Mouse (Mus musculus) adrenal gland, postnatal 14 days (tissue): Measurements from ENCODE around the gene Tm9sf1. TPM values are rescaled to one million over a fixed set of nuclear protein-coding genes. Genes with fewer than 3 reads are reported as not detected.
A peak's percentile ranks its signal among the peaks of the same experiment; 100 is the strongest.

ENCODE experiments used
- DNase-seq: peaks from one replicate; pipeline ENCODE4 v3.0.0; 2021; ENCODE audit warnings: mixed read lengths
- total RNA-seq: library from RNA; stranded (reverse); gene quantifications from 2 replicates; pipeline ENCODE4 v1.2.3, GENCODE M21; 2021

Gene Tm9sf1
- total RNA-seq, 1 experiment from 2014 or later: 78.5 TPM

DNA sequence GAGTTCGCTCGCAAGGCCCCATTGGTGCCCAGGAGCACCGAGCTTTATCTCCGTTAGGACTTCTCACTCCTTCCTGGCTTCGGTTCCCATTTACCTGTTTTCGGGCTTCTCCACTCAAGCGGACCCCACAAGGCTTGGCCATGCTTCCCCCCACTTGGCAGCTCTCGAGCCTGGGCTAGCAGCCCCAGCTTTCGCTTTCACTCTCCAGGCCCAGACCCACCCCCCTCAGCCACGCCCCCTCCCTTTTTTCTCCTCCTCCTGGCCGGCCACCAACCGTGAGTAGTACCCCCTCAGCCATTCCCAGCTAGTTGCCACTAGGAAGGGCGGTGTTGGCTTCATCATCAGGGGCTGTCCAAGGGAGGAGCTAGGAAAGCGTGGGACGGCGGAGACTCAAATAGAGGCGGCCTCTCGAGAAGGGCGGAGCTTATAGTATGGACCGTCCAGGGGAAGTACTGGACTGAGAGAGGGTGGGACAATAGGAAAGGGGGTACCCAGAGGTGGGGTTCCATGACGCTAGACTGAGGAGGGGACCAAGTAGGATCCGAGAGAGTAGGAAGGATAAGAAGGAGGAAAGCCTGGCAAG is 52.8 kb downstream of the Tm9sf1 start, which contains the start of gene Psme2:
Gene Psme2 (minus strand): TSS at position 366 of the 583 bp plus-strand sequence.
- peak; percentile 98 for DNase-seq

DNA sequence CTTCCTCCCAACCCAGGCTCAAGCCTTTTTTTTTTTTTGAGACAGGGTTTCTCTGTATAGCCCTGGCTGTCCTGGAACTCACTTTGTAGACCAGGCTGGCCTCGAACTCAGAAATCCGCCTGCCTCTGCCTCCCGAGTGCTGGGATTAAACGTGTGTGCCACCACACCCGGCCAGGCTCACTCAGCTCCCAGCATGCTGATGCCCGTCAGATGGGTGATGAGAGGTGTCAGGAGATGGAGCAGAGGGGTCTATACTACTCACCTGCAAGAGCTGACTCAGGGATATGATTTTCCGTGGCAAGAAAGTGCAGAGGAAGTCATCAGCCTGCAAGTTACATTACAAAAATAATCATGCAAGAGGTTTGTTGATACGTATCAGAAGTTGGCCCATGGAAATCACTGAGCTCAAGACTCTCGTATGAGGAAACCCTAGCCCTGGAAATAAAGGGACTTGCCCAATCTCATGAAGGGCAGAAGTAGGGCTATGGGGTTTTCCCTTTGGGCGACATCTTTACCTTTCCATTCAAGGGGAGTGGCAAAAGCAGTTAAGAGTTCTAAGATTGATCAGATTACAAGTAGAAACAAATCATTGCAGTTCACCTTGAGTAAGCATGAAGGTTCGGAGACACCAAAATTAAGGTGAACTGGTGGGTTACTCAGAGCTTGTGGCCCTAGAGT is 53.7 kb downstream of the Tm9sf1 start:
- no peak for DNase-seq

DNA sequence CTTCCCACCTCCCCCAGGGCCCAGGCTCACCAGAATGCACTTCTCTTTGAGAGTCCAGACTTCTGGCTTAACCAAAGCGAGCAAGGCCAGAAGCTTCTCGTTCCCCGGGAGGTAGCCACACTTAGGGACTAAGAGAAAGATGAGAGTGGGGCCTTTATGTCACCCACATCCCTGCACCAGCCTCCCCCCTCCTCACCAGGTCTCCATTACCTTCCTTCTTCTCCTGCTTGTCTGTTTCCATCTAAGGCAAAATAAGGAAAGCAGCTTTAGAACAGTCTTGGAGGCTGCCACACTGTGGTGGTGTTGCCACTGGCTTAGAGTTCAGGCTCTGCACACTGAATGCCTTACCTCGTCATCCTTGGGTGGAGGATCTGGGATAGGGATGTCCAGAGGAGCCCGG is 54.3 kb downstream of the Tm9sf1 start:
- no peak for DNase-seq

DNA sequence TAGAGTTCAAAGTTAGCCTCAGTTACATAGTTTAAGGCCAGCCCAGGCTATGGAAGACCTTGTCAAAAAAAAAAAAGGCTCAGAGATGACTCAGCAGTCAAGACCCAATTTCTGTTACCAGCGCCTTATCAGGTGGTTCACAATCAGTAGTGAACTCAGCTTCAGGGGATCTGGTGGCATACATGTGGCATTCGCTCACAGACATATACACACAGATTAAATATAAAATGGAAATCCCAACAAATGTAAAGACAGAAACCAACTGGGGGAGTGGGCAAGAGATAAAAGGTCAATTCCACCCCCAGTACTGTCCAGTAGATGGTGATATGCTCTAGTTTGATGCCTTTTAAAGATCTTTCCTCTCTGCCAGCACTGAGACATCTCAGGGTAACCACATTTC is 57.5 kb downstream of the Tm9sf1 start:
- DNase-seq: no peak

Other genes starting within 250 kb of the Tm9sf1 start
- 130 and 149 TPM in 2 replicates for gene Dhrs4, start 165.0 kb downstream of the Tm9sf1 start, total RNA-seq
- 6.9 TPM in 2 replicates for gene Carmil3, start 153.2 kb downstream of the Tm9sf1 start, total RNA-seq
- gene Cpne6, start 133.4 kb downstream of the Tm9sf1 start, total RNA-seq: 0.45 TPM in 1 of 2 replicates, not detected in the other
- gene Nrl, start 118.8 kb downstream of the Tm9sf1 start, total RNA-seq: not detected in 2 replicates
- gene Pck2, start 103.5 kb downstream of the Tm9sf1 start, total RNA-seq: 35.1 and 42.8 TPM in 2 replicates
- gene Dcaf11, start 83.8 kb downstream of the Tm9sf1 start, total RNA-seq: 99.9 and 118 TPM in 2 replicates
- gene A730061H03Rik, start 83.4 kb downstream of the Tm9sf1 start, total RNA-seq: 1.2 TPM in 1 of 2 replicates, not detected in the other
- 0.79 and 2.1 TPM in 2 replicates for gene Fitm1, start 68.2 kb downstream of the Tm9sf1 start, total RNA-seq
- 316 and 330 TPM in 2 replicates for gene Psme1, start 65.7 kb downstream of the Tm9sf1 start, total RNA-seq
- gene Emc9, start 58.5 kb downstream of the Tm9sf1 start, total RNA-seq: 37.5 and 45.2 TPM in 2 replicates
- gene Psme2, start 52.7 kb downstream of the Tm9sf1 start, total RNA-seq: 349 and 376 TPM in 2 replicates
- 24.8 and 37.7 TPM in 2 replicates for gene Rnf31, start 52.1 kb downstream of the Tm9sf1 start, total RNA-seq
- 12.9 and 16.7 TPM in 2 replicates for gene Irf9, start 40.2 kb downstream of the Tm9sf1 start, total RNA-seq
- gene Rec8, start 25.8 kb downstream of the Tm9sf1 start, total RNA-seq: 4.4 and 6.9 TPM in 2 replicates
- 78.2 and 105 TPM in 2 replicates for gene Ipo4, start 7.8 kb downstream of the Tm9sf1 start, total RNA-seq
- gene Gm49378, start 5.9 kb downstream of the Tm9sf1 start, total RNA-seq: 2.4 and 3.9 TPM in 2 replicates
- gene Tssk4, start 6.4 kb upstream of the Tm9sf1 start, total RNA-seq: 1.9 and 3.1 TPM in 2 replicates
- 50.4 and 60.3 TPM in 2 replicates for gene Mdp1, start 16.7 kb upstream of the Tm9sf1 start, total RNA-seq
- 24.0 and 25.8 TPM in 2 replicates for gene Gmpr2, start 28.1 kb upstream of the Tm9sf1 start, total RNA-seq
- 297 and 307 TPM in 2 replicates for gene Nedd8, start 28.3 kb upstream of the Tm9sf1 start, total RNA-seq
- gene Tinf2, start 38.0 kb upstream of the Tm9sf1 start, total RNA-seq: 26.1 and 27.4 TPM in 2 replicates
- 0.74 and 2.3 TPM in 2 replicates for gene Tgm1, start 70.1 kb upstream of the Tm9sf1 start, total RNA-seq
- 19.5 and 21.1 TPM in 2 replicates for gene Rabggta, start 78.5 kb upstream of the Tm9sf1 start, total RNA-seq
- gene Dhrs1, start 101.9 kb upstream of the Tm9sf1 start, total RNA-seq: 81.5 and 93.6 TPM in 2 replicates
- 15.9 and 16.2 TPM in 2 replicates for gene Nop9, start 101.9 kb upstream of the Tm9sf1 start, total RNA-seq
- 1.7 and 22.1 TPM in 2 replicates for gene Cideb, start 114.7 kb upstream of the Tm9sf1 start, total RNA-seq
- 0.11 and 0.37 TPM in 2 replicates for gene Ltb4r2, start 117.6 kb upstream of the Tm9sf1 start, total RNA-seq
- 0.48 and 0.71 TPM in 2 replicates for gene Ltb4r1, start 122.2 kb upstream of the Tm9sf1 start, total RNA-seq
- 14.3 and 17.3 TPM in 2 replicates for gene Adcy4, start 140.3 kb upstream of the Tm9sf1 start, total RNA-seq
- 5.2 and 7.8 TPM in 2 replicates for gene Ripk3, start 145.1 kb upstream of the Tm9sf1 start, total RNA-seq
- 23.8 and 31.2 TPM in 2 replicates for gene Nfatc4, start 179.3 kb upstream of the Tm9sf1 start, total RNA-seq
- 14.1 and 18.8 TPM in 2 replicates for gene Nynrin, start 210.2 kb upstream of the Tm9sf1 start, total RNA-seq
- 0.11 and 0.34 TPM in 2 replicates for gene Cbln3, start 240.6 kb upstream of the Tm9sf1 start, total RNA-seq
- gene Khnyn, start 241.1 kb upstream of the Tm9sf1 start, total RNA-seq: 19.2 and 23.8 TPM in 2 replicates